Mouse (Mus musculus) midbrain, embryonic 10.5 days (tissue): ENCODE results near the gene Zfp462. TPM values are rescaled to one million over a fixed set of nuclear protein-coding genes. Genes with fewer than 3 reads are reported as not detected.

Experiments used
- DNase-seq: peaks from one replicate; pipeline ENCODE4 v3.0.0-alpha.2; 2017; ENCODE audit warnings: low spot score
- H3K27ac ChIP-seq: fragments of 300-500 bp; sonication (generic); replicated peaks from 2 replicates; pipeline ENCODE4 v1.5.1; 2016; ENCODE audit warnings: mild to moderate bottlenecking
- H3K27me3 ChIP-seq: fragments of 300-500 bp; sonication (generic); 2 replicates; pipeline ENCODE4 v1.6.1; 2016; ENCODE audit warnings: low read depth, mild to moderate bottlenecking; ENCODE audit not compliant: poor library complexity, severe bottlenecking
- H3K36me3 ChIP-seq: fragments of 300-500 bp; sonication (generic); 2 replicates; pipeline ENCODE4 v1.6.1; 2016; ENCODE audit warnings: mild to moderate bottlenecking, moderate library complexity
- H3K4me1 ChIP-seq: fragments of 300-500 bp; sonication (generic); 2 replicates; pipeline ENCODE4 v1.6.1; 2016
- H3K4me3 ChIP-seq: fragments of 300-500 bp; sonication (generic); 2 replicates; pipeline ENCODE4 v1.5.1; 2016; ENCODE audit warnings: mild to moderate bottlenecking, moderate library complexity
- H3K9me3 ChIP-seq: fragments of 300-500 bp; sonication (generic); replicated peaks from 2 replicates; pipeline ENCODE4 v1.6.1; 2016; ENCODE audit warnings: mild to moderate bottlenecking
- WGBS: fragments of 180-500 bp; shearing (Covaris S2); methylation state at CpG from one replicate; pipeline ENCODE4 v1.1.7; 2016; 5-methylcytosine and 5-hydroxymethylcytosine counted together
- polyA plus RNA-seq: library from polyadenylated mRNA; unstranded; fragments of >200 nt; fragmentation: Nextera tagmentation; extraction: Ambion mirVana; gene quantifications from 2 replicates; pipeline ENCODE4 v1.2.1, GENCODE M21; 2016

The Zfp462 gene
- polyA plus RNA-seq, 1 experiment from 2014 or later: 13.9 TPM

DNA sequence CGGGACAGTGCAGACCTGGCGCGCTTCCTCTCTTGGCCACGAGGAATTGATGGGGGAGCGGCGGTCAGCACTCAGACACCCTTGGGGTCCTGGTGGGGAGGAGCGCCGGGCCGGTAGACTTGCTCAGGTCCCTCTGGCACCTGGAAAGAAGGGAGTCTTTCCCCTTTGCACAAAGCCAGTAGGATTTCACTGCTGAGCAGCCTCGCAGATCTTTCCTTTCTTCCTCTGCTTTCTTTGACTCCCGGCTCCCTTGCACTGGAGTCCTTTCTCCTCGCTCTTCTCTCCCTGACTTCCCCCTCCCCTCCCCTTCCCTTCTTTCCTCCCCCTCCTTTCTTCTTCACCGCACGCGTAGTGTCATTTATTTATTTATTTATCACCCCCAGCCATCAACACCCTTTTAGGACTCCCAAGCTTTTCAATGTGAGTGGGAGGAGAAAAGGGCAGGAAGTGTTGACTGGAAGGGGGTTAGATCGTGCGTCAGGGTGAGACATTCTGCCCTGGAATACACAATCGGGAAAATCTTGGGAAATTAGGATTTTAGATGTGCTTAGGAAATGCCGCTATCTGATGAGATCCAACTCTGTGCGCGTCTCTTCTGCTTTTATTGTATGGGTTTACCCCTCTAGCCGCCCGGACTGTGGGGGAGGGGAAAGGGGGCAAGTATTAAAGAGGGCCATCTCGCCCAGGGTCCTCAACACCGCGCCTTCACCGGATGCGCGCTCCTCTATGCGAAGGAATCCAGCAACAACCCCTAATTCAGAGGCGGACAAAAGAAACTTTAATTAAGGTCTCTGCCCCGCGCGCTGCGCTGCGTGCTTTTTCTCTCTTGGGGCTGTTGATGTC is 976 bp downstream of the Zfp462 start:
- Histone ChIP-seq H3K27ac (peak overlapping the region; percentile 99), H3K4me1 (peaks cover 23% of the 10 kb centered on the region), H3K4me3 (peak overlapping the region; percentile 77), H3K27me3 (no peaks in the 10 kb centered on the region), H3K36me3 (peaks cover 6% of the 10 kb centered on the region; the same call in 1 of the 2 replicates), H3K9me3 (no peaks in the 10 kb centered on the region)
- peak; percentile 78 for DNase-seq
- under 1% methylated on average over 36 of the region's 36 CpGs for WGBS

DNA sequence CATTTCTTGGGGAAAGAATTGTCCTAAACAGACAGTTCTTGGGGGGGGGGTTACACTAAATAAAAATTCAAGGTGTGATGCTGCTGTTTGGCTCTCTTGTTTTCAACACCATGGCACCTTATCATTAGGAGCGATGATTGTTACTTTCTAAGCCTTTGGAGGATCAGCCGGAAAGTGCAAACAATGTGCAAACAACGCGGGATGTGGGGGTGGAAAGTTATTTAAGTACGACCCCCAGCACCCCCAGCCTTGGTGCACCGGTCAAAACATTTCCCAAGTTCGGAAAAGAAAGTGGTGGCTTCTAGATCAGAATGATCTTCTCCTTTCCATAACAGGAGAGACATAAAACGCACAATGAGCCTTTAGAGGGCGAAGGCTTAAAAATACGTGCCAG is 1.8 kb downstream of the Zfp462 start:
- 0% methylated on average over 10 of the region's 10 CpGs for WGBS
- Histone ChIP-seq H3K36me3 (peaks cover 6% of the 10 kb centered on the region; the same call in 1 of the 2 replicates), H3K4me3 (peak overlapping the region; percentile 77), H3K9me3 (no peaks in the 10 kb centered on the region), H3K27ac (peak overlapping the region; percentile 99), H3K4me1 (peaks cover 31% of the 10 kb centered on the region), H3K27me3 (no peaks in the 10 kb centered on the region)
- DNase-seq: no peak

DNA sequence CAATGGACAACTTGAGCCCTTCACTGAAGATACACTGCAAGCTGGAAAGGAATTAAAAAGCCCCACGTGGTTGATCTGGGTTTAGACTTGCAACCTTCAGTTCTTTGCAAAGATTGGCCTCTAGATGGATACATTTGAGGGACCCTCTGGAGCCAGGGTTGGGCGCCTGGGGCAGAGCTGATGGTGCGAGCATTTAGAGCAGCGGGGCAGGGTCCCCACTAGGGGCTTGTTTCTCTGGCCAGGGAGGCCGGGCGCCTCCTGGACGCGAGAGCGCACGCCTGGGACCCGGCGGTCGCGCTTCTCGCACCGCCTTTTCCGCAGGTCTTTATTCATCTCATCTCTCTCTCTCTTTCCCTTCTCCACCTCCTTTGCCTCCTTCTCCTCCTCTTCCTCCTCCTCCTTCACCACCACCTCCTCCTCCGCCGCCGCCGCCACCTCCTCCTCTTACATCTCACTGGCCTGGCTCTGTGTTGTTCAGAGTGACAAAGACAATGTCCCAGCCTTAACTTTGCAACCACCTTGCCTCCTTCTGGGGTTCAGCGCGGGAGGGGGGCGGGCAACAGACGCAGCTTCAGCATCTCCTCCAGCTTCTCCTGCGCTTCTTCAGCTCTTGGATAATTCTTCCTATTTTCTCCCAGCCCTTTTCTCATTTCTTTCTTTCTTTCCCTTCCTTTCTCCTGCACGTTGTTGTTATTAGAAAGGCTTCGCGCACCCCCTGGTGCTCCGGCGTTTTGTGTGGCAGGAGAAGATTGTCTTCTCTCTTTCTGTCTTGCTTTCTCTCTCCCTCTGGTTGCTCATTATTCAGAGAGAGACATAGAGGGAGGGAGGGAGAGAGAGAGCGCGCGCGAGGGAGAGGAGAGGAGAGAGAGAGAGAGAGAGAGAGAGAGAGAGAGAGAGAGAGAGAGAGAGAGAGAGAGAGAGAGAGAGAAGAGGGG is 2.5 kb downstream of the Zfp462 start:
- Histone ChIP-seq H3K4me3 (peak overlapping the region; percentile 77), H3K4me1 (peaks cover 34% of the 10 kb centered on the region), H3K27me3 (no peaks in the 10 kb centered on the region), H3K27ac (peak overlapping the region; percentile 99), H3K9me3 (no peaks in the 10 kb centered on the region), H3K36me3 (peaks cover 9% of the 10 kb centered on the region; the same call in 1 of the 2 replicates)
- under 1% methylated on average over 31 of the region's 35 CpGs for WGBS
- peak; percentile 82 for DNase-seq

DNA sequence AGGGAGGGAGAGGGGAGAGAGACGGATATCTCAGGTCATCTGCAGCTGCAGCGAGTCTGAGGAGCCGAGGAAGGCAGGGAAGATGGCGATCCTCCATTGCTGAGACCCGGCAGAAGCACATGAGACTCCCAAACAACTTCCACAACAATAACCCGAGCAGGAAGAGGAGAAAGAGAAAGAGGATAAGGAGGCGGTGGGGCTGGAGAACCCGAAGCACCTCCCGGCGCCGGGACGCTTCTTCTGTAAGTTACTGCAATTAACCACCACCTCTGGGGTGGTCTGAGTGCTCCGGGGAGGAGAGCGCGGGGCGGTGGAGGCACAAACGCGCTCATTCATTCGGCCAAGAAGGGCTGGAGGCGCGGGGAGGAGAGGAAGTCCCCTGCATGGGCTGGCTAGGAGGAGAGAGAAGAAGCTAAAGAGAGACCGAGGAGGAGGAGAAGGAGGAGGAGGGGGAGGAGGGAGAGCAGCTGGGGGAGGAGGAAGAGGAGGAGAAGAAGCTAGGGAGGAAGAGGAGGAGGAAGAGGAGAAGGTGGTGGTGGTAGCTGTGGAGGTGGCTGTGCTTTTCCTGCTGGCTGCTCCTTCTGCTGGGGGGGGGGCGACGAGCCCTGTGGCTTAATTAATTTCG is 3.3 kb downstream of the Zfp462 start:
- peaks cover 41% of the 10 kb centered on the region for H3K4me1 ChIP-seq
- no peak for DNase-seq
- H3K9me3 ChIP-seq: no peaks in the 10 kb centered on the region
- H3K27ac ChIP-seq: peak overlapping the region; percentile 99
- peak overlapping the region; percentile 77 for H3K4me3 ChIP-seq
- 2% methylated on average over 25 of the region's 25 CpGs for WGBS
- H3K36me3 ChIP-seq: peaks cover 17% of the 10 kb centered on the region
- H3K27me3 ChIP-seq: no peaks in the 10 kb centered on the region

DNA sequence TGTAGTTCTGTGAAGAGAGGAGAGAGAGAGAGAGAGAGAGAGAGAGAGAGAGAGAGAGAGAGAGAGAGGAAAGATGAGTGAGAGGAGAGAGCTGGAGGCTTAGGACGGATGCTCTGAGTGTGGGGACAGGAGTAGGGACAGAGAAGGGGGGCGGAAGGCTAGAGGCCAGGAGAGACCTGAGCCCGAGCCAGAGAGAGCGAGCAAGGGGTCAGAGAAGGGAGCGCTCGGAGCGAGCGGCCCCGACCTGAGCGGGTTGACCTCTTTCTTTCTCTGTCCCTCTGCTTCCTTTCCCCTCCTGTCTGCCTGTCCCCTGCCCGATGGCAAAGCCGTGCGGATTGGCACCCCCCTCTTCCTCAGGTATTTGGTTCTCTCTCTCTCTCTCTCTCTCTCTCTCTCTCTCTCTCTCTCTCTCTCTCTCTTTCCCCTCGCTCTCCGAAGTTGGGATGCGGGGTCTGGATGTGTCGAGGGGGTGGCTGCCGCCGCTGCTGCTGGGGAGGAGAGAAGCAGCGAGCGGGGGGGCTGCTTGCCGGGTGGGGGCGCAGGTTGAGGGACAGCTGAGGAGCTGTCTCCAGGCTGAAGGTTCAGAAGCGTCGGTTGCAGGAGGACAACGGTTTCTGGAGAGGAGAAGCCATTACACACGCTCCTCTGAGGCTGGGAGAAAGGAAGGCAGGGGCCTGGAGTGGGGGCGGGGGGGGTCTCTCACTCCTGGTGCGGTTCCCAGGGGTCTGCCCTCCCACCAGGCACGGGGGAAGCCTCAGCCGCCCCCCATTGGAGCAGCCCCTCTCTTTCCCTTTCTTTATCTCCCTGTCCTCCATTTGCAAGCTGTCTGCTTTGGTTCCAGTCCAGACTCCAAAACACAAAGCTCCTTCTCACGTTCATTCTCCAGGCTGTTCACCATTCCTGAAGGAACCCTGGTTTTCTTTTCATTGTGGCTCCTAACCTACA is 4.0 kb downstream of the Zfp462 start:
- Histone ChIP-seq H3K4me3 (peak overlapping the region; percentile 77), H3K36me3 (peaks cover 25% of the 10 kb centered on the region), H3K9me3 (no peaks in the 10 kb centered on the region), H3K27me3 (no peaks in the 10 kb centered on the region), H3K27ac (peak overlapping the region; percentile 99), H3K4me1 (peaks cover 46% of the 10 kb centered on the region)
- peak; percentile 71 for DNase-seq
- WGBS: 0% methylated on average over 26 of the region's 32 CpGs

DNA sequence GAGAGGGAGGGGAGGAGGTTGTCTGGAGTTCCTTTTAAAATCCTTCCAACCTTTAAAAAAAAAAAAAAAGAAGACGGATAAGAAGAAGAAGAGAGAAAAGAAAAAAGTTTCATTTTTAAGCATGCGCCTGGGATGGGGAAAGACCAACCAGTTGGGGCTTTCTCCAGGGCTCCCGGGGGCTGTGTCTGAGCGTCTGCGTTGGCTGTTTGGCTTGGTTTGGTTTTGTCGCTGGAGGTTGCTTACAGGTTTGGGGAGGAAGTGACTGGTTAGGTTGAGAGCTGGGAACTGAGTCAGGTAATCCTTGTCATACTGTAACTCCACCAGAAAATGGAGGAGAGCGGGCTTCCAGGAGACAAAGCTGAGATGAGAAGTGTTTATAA is 4.7 kb downstream of the Zfp462 start:
- WGBS: 16% methylated on average over 7 of the region's 7 CpGs
- H3K9me3 ChIP-seq: no peaks in the 10 kb centered on the region
- no peaks in the 10 kb centered on the region for H3K27me3 ChIP-seq
- peaks cover 32% of the 10 kb centered on the region for H3K36me3 ChIP-seq
- peak overlapping the region; percentile 99 for H3K27ac ChIP-seq
- DNase-seq: peak; percentile 31
- H3K4me1 ChIP-seq: peaks cover 39% of the 10 kb centered on the region
- peak overlapping the region; percentile 77 for H3K4me3 ChIP-seq

DNA sequence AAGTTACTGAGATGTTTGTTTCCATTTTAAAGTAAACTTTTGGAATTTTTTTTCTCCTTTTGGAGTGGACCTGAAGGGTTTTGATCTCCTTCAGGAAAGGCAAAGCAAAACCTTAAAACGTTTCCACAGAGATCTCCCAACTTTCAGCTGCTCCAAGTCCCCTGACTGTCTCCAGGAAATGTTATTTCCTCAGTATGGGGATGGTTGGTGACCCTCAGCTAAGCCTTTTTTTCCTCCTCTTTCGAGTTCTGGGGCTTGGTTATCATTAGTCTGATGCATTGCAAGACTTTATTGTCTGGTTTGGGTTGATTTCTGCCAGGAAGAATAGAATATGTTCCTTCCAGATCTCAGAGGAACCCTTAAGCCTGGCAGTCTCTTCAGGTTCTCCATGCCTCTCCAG is 5.3 kb downstream of the Zfp462 start:
- no peak for DNase-seq
- Histone ChIP-seq H3K9me3 (no peaks in the 10 kb centered on the region), H3K4me1 (peaks cover 37% of the 10 kb centered on the region), H3K27me3 (no peaks in the 10 kb centered on the region), H3K4me3 (peak overlapping the region; percentile 77), H3K27ac (peak overlapping the region; percentile 99), H3K36me3 (peaks cover 37% of the 10 kb centered on the region)
- 50% methylated on average over 2 of the region's 2 CpGs for WGBS

DNA sequence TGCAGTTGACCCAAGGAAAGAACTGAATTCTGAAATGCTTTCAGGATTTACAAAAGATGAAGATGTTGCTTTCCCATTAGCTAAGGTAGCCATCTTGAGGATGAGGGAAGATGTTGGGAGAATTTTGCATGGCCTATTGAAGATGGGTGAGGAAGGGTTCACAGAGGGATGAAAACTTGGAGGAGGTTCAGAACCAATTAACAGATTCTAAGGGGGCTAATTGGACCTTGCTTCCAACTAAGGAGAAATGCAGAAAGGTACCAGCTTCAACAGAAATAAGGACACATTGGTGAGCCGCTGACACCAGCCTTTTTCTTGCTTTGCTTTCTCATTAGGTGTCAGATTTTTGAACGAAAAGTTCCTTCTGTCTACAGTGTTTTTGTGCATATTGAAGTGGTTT is 6.0 kb downstream of the Zfp462 start:
- H3K4me1 ChIP-seq: peaks cover 37% of the 10 kb centered on the region
- no peaks in the 10 kb centered on the region for H3K9me3 ChIP-seq
- H3K4me3 ChIP-seq: peak overlapping the region; percentile 77
- H3K27ac ChIP-seq: peak overlapping the region; percentile 99
- no peaks in the 10 kb centered on the region for H3K27me3 ChIP-seq
- peaks cover 45% of the 10 kb centered on the region for H3K36me3 ChIP-seq
- WGBS: 83% methylated on average over 2 of the region's 2 CpGs
- DNase-seq: no peak

DNA sequence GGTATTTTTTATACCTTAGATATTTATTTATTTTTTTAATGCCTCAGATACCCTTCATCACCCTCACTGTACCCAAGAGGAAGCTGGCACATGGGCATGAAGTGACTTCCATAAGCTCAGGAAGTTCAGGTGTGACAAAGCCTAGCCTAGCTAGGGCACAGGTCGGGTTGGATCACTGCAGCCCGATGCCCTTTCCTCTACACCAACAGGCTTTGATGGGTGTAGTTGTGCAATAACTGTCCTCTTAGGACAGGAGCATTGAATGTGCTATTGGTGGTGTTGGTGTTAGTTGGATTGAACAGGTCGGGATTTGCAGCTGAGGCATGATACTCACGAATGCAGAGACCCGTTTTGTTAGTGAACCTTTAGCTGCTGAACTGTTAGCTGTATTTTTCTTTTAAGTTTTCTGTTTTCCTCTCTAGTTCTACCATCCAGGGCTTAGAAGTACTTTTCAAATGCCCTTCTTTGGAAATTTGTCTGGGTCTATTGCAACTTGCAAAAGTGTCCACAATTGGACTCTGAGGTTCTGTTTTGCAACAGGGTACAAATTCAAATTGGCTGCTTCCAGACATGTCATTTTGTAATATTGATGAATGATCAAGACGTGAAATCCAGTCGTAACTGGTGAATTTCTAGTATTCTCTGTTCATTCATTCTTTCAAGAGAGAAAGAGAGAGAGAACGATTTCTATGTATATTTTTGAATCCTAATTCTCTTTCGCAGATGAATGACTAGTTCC is 9.0 kb downstream of the Zfp462 start:
- Histone ChIP-seq H3K4me1 (peaks cover 37% of the 10 kb centered on the region), H3K4me3 (no peak overlapping the region), H3K9me3 (no peaks in the 10 kb centered on the region), H3K27me3 (no peaks in the 10 kb centered on the region), H3K36me3 (peaks cover 74% of the 10 kb centered on the region), H3K27ac (no peak overlapping the region)
- WGBS: 93% methylated on average over 9 of the region's 9 CpGs
- no peak for DNase-seq

DNA sequence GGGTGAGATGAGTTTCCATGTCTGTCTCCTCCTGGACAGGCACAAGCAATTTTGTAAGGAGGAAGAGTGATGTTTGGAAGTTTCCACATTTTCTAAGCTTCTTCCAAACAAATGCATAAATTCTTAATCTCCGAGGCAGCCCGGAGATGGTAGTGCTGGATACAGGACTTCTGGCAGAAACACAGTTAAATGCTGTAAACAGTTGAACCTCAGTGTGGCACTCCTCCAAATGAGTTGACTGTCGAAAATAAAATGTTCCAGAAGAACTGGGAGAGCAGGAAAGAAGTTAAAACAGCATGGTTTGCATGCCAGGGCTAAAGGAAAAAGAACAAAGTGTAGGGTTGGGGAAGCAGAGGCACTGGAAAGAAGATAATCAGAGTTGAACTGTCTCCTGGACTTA is 9.6 kb downstream of the Zfp462 start:
- no peaks in the 10 kb centered on the region for H3K27me3 ChIP-seq
- H3K27ac ChIP-seq: no peak overlapping the region
- H3K4me3 ChIP-seq: no peak overlapping the region
- 93% methylated on average over 3 of the region's 3 CpGs for WGBS
- H3K36me3 ChIP-seq: peaks cover 81% of the 10 kb centered on the region
- no peak for DNase-seq
- H3K9me3 ChIP-seq: no peaks in the 10 kb centered on the region
- peaks cover 37% of the 10 kb centered on the region for H3K4me1 ChIP-seq

DNA sequence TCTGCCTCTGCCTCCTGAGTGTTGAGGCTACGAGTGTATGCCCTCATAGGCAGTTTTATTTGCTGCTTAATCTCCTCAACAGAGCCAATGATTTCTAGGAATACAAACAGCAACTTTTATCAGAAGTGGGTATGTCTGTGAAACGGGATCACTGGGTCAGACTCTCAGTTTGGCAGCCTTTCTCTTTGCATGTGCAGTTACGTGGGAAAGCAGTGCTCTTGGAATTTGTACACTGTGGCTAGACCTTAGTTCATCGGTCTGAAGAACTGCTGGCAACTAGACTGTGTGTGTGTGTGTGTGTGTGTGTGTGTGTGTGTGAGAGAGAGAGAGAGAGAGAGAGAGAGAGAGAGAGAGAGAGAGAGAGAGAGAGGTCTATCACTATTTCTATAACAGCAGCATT is 15.9 kb downstream of the Zfp462 start:
- Histone ChIP-seq H3K4me1 (peaks cover 11% of the 10 kb centered on the region; the same call in 1 of the 2 replicates), H3K4me3 (no peak overlapping the region), H3K27ac (no peak overlapping the region), H3K9me3 (no peaks in the 10 kb centered on the region), H3K27me3 (no peaks in the 10 kb centered on the region), H3K36me3 (peaks cover 94% of the 10 kb centered on the region)
- WGBS: 92% methylated on average over 4 of the region's 4 CpGs
- no peak for DNase-seq
